Mouse (Mus musculus): ENCODE results near the gene Fam71a. TPM values are rescaled to one million over a fixed set of nuclear protein-coding genes. Genes with fewer than 3 reads are reported as not detected.

Fam71a gene
- polyA plus RNA-seq, 1 experiment from 2014 or later, result not detected

DNA sequence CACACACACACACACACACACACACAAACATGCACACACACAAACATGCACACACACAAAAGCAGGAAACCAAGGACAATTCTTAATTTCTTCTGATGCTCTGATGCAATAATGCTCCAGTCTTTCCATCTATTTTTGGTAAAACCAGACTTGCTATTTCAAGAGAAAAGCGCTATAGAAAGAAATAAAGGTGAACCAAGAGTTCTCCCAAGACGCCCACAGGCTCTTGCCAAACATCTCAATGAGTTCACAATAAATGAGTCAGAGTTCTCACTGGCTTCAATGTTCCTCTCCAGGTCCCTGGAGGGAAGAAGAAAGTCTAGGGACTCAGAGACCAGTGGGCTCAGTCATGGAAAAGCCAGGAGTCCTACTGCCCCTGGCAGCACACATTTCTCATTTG lies 40.9 kb downstream of the Fam71a start:
- H3K9ac ChIP-seq (ENCODE audit: low read length), result no peak overlapping the region
- DNase-seq (ENCODE audit: low spot score) (no peak), ATAC-seq (ENCODE audit: insufficient number of reproducible peaks, low FRiP score, low TSS enrichment, low read depth) (no peak)
- peaks cover 6% of the 10 kb centered on the region; the same call in 1 of the 2 replicates for H3K27me3 ChIP-seq (ENCODE audit: control insufficient read depth, insufficient read depth, low read length)
- 91% methylated on average over 2 of the region's 2 CpGs for WGBS
- no peaks in the 10 kb centered on the region for H3K4me1 ChIP-seq (ENCODE audit: control insufficient read depth, insufficient read depth, low read length)
- H3K9me3 ChIP-seq (ENCODE audit: control insufficient read depth, low read length), result no peaks in the 10 kb centered on the region
- H3K4me3 ChIP-seq (ENCODE audit: low read depth, low read length), result no peak overlapping the region
- H3K4me2 ChIP-seq (ENCODE audit: low read depth, severe bottlenecking), result no peak overlapping the region
- H3K36me3 ChIP-seq (ENCODE audit: control insufficient read depth, insufficient read depth, low read length), result no peaks in the 10 kb centered on the region
- no peak overlapping the region for H3K27ac ChIP-seq (replicated peaks; ENCODE audit: low read depth, low read length)

DNA sequence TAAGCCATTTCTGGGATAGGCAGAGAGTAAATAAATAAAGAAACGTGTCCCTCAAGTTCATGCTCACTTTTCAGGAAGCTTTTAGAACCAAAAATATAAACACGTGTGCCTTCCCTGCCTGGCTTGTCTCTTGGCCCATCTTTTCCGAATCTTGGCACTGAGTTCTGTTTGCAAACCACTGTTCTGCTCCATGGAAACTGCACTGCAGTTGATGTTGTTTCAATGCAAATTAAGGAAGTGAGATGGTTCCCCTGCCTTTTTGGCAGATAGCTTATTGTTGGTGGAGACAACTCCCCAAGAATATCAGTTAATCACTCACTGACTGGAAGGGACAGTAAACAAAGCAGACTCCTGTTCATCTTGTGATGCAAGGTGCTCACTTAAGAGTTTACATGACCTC lies 41.9 kb downstream of the Fam71a start:
- Histone ChIP-seq H3K9me3 (ENCODE audit: control insufficient read depth, low read length) (no peaks in the 10 kb centered on the region), H3K4me2 (ENCODE audit: low read depth, severe bottlenecking) (no peak overlapping the region), H3K27me3 (ENCODE audit: control insufficient read depth, insufficient read depth, low read length) (peaks cover 6% of the 10 kb centered on the region; the same call in 1 of the 2 replicates), H3K4me1 (ENCODE audit: control insufficient read depth, insufficient read depth, low read length) (no peaks in the 10 kb centered on the region), H3K27ac (replicated peaks; ENCODE audit: low read depth, low read length) (no peak overlapping the region), H3K4me3 (ENCODE audit: low read depth, low read length) (no peak overlapping the region), H3K9ac (ENCODE audit: low read length) (no peak overlapping the region), H3K36me3 (ENCODE audit: control insufficient read depth, insufficient read depth, low read length) (no peaks in the 10 kb centered on the region)
- DNase-seq (ENCODE audit: low spot score) (no peak), ATAC-seq (ENCODE audit: insufficient number of reproducible peaks, low FRiP score, low TSS enrichment, low read depth) (no peak)
- 76% methylated on average over 3 of the region's 3 CpGs for WGBS

DNA sequence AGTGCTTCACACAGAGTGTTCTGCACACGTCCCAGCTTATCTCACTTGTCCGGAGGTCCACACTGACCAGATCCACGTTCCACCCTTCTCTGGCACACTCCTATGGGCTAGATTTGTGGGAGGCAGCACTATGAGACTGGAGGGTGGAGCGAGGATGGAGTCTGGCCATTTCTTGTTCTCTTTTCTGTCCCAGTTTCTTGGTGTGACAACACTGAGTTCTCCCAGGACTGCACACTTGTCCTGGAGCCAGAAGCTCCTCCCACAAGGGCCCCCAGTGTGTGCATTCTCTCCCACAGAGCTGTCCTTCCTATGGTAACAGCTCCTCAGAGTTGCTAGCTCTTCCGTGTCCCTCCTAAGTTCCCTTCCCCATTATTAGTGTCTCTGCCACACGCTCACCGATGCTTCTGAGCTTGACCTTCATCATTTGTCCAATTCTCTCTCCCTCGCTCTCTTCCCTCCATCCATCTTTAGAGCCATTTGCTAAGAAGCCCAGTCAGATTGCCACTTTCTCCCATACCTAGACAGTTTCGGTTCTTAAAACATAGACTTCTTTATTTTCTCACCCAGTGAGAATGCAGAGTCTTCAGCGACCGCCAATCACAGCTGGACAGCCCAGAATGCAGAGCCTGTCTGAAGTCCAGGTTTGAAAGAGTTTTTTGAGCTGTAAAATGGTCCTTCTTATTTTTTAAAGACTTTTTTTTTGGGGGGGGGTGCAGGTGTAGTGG lies 48.9 kb downstream of the Fam71a start:
- no peaks in the 10 kb centered on the region for H3K36me3 ChIP-seq (ENCODE audit: control insufficient read depth, insufficient read depth, low read length)
- H3K27ac ChIP-seq (replicated peaks; ENCODE audit: low read depth, low read length), result no peak overlapping the region
- whole genome bisulfite sequencing, result 78% methylated on average over 11 of the region's 11 CpGs
- H3K4me1 ChIP-seq (ENCODE audit: control insufficient read depth, insufficient read depth, low read length), result no peaks in the 10 kb centered on the region
- DNase-seq (ENCODE audit: low spot score) (no peak), ATAC-seq (ENCODE audit: insufficient number of reproducible peaks, low FRiP score, low TSS enrichment, low read depth) (no peak)
- no peak overlapping the region for H3K4me3 ChIP-seq (ENCODE audit: low read depth, low read length)
- H3K9me3 ChIP-seq (ENCODE audit: control insufficient read depth, low read length), result no peaks in the 10 kb centered on the region
- no peaks in the 10 kb centered on the region for H3K27me3 ChIP-seq (ENCODE audit: control insufficient read depth, insufficient read depth, low read length)
- no peak overlapping the region for H3K9ac ChIP-seq (ENCODE audit: low read length)
- no peak overlapping the region for H3K4me2 ChIP-seq (ENCODE audit: low read depth, severe bottlenecking)

DNA sequence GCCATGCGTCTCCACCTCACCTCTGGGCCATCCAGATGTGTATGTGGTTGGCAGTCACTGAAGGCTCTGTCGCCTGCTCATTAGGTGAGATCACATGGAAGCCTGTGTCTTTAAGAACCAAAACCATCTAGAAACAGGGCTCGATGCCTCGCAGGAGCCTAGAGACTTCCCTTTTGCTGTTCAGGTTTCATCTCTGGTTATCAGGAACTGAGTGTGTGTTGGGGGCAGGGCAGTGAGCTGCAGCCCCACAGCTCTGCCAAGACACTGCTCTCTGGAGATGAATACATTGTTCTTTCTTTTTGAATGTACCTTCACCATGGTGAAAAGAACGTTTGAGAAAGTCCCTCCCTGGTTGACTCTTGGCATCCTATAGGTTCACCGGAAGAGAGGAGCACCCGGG lies 49.7 kb downstream of the Fam71a start:
- Histone ChIP-seq H3K36me3 (ENCODE audit: control insufficient read depth, insufficient read depth, low read length) (no peaks in the 10 kb centered on the region), H3K27me3 (ENCODE audit: control insufficient read depth, insufficient read depth, low read length) (no peaks in the 10 kb centered on the region), H3K4me1 (ENCODE audit: control insufficient read depth, insufficient read depth, low read length) (no peaks in the 10 kb centered on the region), H3K27ac (replicated peaks; ENCODE audit: low read depth, low read length) (no peak overlapping the region), H3K9me3 (ENCODE audit: control insufficient read depth, low read length) (no peaks in the 10 kb centered on the region), H3K4me2 (ENCODE audit: low read depth, severe bottlenecking) (no peak overlapping the region), H3K9ac (ENCODE audit: low read length) (no peak overlapping the region), H3K4me3 (ENCODE audit: low read depth, low read length) (no peak overlapping the region)
- no peak for ATAC-seq (ENCODE audit: insufficient number of reproducible peaks, low FRiP score, low TSS enrichment, low read depth)
- DNase-seq (ENCODE audit: low spot score), result no peak
- 80% methylated on average over 7 of the region's 7 CpGs for WGBS

Other genes with a start within 250 kb of the Fam71a start
- gene Angel2, start 239.7 kb downstream of the Fam71a start, polyA plus RNA-seq (2014; fragmentation: Nextera tagmentation; extraction: Ambion mirVana), result 56.7 and 59.0 TPM in 2 replicates
- gene Vash2, start 185.5 kb downstream of the Fam71a start, polyA plus RNA-seq (2014; fragmentation: Nextera tagmentation; extraction: Ambion mirVana), result 76.6 and 77.7 TPM in 2 replicates
- gene Flvcr1, start 138.7 kb downstream of the Fam71a start, polyA plus RNA-seq (2014; fragmentation: Nextera tagmentation; extraction: Ambion mirVana), result 7.5 and 8.9 TPM in 2 replicates
- gene Spata45, start 128.2 kb downstream of the Fam71a start, polyA plus RNA-seq (2014; fragmentation: Nextera tagmentation; extraction: Ambion mirVana), result not detected in 2 replicates
- 12.4 and 13.7 TPM in 2 replicates for gene Tatdn3, start 101.9 kb downstream of the Fam71a start, polyA plus RNA-seq (2014; fragmentation: Nextera tagmentation; extraction: Ambion mirVana)
- gene Nsl1, start 101.8 kb downstream of the Fam71a start, polyA plus RNA-seq (2014; fragmentation: Nextera tagmentation; extraction: Ambion mirVana), result 28.6 and 35.5 TPM in 2 replicates
- 9.4 and 9.7 TPM in 2 replicates for gene Batf3, start 67.0 kb downstream of the Fam71a start, polyA plus RNA-seq (2014; fragmentation: Nextera tagmentation; extraction: Ambion mirVana)
- 2.2 and 2.3 TPM in 2 replicates for gene Atf3, start 53.2 kb upstream of the Fam71a start, polyA plus RNA-seq (2014; fragmentation: Nextera tagmentation; extraction: Ambion mirVana)
- gene Nenf, start 153.4 kb upstream of the Fam71a start, polyA plus RNA-seq (2014; fragmentation: Nextera tagmentation; extraction: Ambion mirVana), result 60.1 and 65.9 TPM in 2 replicates
- 26.8 and 28.4 TPM in 2 replicates for gene Tmem206, start 161.1 kb upstream of the Fam71a start, polyA plus RNA-seq (2014; fragmentation: Nextera tagmentation; extraction: Ambion mirVana)
- gene Ppp2r5a, start 238.5 kb upstream of the Fam71a start, polyA plus RNA-seq (2014; fragmentation: Nextera tagmentation; extraction: Ambion mirVana), result 17.0 and 20.3 TPM in 2 replicates

Measured in limb, embryonic 11.5 days (tissue).